Mouse (Mus musculus) frontal cortex, adult 2 months (tissue): ENCODE data around the gene Gm7534. TPM values are rescaled to one million over a fixed set of nuclear protein-coding genes. Genes with fewer than 3 reads are reported as not detected.
A peak's percentile ranks its signal among the peaks of the same experiment; 100 is the strongest.

ENCODE experiments used
- DNase-seq, 2 experiments: peaks; one replicate each; pipeline ENCODE4 v3.0.0; 2022; ENCODE audit warnings: low spot score in 1 of 2; ENCODE audit errors: extremely low spot score in 1 of 2
- polyA plus RNA-seq: library from polyadenylated mRNA; depleted of rRNA; stranded (reverse); fragments of >200 nt; gene quantifications from 2 replicates; pipeline ENCODE4 v1.2.3, GENCODE M21; 2012; rRNA removed

Gene Gm7534
- polyA plus RNA-seq = 0.04 TPM in 1 of 2 replicates, not detected in the other

DNA sequence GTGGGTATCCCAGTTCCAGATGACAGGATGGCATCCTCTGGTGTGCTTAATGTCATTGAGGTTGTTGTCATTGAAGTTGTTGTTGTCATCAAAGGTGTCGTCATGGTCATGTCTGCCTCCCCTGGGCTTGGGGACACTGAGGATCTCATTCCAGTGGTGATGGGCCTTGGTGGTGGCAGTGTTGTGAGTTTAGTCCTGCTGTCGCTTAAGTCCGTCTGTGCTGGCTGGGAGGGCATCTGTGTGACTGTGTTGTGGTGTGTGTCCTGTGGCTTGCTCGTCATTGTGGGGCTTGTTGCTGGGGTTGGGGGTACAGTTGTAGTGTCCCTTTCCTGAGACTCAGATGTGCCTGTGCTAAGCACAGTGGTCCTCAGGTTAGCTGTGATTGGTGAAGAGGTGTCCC is at the start of gene Gm7534:
Gm7534 (minus strand) TSS at position 101 of the 400 bp plus-strand sequence.
- DNase-seq = no peak

DNA sequence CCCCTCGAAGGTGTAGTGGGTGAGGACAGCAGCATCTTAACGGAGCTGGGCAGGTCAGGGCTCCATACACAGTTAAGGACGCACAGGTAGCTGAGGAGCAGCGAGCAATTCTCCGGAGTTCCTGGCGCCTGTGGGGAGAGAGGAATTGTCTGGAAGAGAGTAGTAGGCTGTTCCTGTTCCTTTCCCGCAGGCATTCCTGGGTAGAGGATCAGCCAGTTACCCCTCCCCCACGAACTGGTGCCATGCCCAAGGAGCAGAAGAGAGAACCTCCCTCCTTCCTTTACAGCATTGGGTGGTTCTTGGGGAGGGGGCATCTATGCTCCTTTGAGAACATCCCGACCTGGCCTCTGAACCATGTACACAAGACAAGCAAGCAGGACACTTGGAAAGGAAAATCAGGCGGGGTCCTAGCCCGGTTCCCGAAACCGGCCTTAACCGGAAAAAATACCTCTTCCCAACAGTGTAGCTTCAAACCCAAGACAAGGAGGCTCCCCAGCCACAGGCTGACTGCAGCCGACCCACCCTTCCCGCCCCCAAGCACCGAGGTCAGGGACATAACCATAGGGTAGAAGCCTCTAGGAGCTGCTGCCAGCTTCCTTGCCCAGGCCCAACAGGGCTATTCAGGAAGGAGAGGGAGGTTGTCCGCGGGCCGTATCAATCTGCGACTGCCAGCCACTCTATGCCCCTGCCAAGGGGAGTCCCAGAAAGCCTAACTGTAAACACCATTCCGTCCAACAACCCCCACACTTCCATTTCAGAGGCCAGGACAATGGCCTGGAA is 49.5 kb upstream of the Gm7534 start:
- no peak for DNase-seq

DNA sequence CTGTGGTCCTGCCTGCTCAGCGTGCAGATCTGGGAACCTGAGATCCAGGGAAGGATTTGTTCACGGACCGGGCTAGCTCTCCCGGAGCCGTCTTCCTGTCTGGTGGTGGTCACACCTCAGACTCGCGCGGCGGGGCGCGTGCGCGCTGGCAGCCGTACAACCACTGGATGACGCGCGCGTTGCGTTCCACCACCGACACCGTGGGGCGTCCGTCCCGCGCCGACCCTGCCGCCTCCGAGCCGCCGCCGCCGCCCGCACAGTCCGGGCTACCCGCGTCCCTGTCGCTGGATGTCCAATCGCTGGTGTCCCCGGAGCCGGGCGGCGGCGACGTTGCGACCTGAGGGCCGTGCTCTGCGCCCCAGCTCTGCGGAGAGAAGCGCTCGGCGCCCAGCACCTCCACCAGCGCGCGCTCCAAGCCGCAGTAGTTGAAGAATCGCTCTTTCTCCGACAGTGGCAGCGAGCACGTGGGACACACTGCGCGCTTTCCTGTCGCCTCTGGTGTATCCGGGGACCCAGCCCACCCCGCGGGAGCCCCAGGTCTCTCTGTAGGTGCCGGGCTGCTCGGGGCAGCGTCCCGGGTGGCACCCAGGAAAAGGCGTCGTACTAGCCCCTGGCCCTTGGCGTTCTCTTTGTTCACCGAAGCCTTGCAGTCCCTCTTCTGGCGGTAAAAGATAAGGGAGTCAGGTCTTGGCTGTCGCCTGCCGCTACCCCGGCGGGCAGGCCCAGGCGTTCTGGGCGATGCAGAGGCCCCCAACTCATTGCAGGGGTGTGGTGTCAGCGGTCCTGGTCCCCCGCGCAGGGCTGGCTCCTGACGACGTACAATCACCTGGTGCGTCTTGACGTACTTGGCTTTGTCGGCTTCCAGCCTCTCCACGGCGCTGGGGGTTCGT is 48.7 kb upstream of the Gm7534 start:
- DNase-seq = peak in 1 of 2 experiments; percentile 52

DNA sequence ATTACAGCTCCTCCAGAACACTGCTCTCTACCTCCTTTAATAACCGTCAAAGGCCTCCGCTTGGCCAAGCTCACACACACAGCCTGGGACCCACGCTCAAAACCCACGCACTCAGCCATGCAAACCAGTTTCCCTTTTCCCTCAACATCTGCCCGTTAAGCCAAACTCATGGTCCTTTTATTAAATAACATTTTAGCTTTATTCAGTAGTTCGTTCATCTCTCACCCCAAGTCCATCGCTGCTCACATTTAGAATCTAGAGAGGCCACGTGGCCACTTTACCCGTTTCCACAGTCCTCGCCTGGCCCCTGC is 48.1 kb upstream of the Gm7534 start:
- DNase-seq = no peak

DNA sequence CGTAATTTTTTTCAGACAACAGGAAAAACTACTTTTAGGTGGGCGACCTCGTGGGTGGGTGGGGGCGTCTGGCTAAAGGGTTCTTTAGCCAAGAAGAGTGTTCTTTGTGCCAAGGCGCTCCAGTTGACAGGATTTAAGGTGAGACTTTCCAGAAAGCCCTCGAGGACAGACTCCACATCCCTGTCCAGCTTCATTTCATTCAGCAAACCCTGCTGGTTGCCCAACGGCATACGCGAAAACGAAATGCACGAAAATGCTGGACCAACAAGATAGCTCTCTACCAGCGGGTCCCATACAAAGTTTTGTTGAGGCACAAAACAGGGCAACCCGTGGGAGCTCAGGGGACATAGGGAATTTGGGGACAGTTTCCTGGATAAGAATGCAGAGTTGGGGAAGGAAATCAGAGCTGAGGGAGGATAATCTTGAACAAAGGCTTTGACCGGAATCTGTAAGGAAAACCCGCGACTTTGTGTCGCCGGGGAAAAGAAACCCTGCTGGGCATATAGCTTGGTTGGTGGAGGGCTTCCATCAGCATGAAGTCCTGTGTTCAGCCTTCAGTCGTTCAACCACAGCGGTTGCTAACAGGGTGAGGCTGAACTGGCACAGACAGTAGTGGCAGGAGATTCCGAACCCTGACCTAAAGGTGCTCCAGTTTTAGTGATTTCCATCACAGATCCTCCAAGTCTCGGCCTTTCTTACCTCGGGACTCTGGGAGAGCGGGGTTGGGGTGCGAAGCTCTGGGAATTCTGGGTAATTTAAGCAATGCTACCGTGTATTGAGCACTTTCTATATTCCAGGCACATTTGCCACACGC is 47.5 kb upstream of the Gm7534 start:
- no peak for DNase-seq

DNA sequence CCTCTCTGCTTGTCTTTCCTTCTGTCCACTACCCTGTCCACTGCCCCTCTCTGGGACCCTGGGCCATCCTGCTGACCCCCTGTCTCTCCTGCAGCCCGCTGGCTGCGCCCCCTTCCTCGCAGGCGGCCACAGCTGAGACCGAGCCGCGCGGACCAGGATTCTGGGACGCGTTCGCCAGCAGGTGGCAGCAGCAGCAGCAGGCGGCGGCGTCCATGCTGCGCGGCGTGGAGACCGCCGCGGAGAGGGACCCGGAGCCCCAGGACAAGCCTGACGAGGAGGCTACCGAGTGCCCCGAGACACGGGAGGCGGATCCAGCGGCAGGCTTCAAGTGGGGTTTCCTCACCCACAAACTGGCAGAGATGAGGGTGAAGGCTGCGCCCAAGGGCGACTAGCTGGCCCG is 46.8 kb upstream of the Gm7534 start:
- DNase-seq = peak in 1 of 2 experiments; percentile 73

DNA sequence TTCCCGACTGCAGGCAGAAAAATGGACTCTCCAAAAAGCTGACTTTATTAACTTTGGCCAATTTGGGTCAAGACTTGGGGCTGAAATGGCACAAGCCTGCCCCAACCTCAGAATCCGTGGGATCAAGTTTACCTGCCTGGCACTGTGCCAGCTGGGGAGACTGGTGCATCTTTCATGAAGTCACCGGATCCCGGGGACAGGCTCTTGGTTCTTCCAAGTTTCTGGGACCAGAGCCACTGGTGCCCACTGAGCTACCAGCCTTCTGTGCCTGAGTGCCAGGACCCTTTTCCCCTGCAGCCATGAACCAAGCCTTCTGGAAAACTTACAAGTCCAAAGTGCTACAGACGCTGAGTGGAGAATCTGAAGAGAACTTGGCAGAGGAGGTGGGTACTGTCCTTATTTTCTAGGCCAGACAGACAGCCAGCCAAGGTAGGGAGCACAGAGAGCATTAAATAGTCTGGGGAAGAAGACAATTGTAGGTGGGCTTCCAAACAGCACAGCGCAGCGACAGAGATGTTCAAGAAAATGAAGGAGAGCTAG is 44.0 kb upstream of the Gm7534 start, which contains the start of gene Gm30191:
Gm30191 (plus strand) TSS at position 217 of the 540 bp plus-strand sequence.
- DNase-seq = no peak

DNA sequence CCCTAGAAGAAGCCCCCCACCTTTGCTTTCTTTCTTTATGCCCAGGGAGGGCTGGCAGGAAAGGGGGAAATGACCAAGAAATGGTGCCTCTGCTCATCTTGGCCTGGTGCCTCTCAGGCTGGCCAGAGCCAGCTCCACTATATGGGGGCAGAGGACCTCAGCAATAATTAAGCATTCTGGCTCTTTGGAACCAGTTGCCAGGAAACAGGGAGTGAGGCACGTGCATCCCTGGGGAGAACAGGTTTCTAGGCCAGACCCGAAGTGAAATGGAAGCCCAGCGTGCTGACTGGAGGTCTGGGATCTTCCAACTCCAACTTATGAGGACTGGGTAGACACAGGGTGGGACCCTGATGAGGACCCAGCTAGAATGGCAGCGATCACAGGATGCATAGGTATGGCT is 43.5 kb upstream of the Gm7534 start:
- no peak for DNase-seq

DNA sequence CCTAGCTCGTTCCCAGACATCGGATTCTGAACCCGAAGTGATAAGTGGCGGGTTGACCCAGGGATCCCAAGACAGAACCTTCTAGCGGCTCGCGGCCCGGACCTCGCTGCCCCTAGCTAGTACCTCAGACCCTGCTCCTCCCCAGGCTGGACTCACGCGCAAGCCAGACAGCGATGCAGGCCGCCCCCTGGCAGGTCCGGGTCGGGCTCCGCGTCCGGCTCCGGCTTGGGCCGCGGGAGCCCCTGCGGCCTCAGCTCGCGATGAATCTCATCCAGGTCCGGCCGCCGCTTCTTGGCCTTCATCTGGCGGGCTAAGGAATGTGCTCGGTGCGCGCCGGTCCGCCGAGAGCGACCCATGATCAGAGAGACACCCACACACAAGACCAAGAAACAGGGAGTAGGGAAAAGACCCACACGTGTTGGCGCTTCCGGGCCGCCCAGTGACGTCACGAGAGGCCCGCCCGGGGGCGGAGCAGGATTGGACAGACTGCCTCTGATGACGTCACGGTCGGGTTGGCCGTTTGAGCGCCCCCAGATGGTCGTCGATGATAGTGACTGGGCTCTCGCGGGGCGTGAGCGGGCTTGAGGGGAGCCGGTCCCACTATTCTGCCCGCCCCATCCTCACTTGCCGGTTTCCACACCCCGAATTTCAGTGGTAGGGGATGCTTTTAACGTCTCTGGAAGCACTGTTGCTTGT is 42.5 kb upstream of the Gm7534 start, which contains the start of gene Zfp593:
Zfp593 (minus strand) TSS at position 445 of the 696 bp plus-strand sequence.
- DNase-seq = peak; percentile 90 to 97

DNA sequence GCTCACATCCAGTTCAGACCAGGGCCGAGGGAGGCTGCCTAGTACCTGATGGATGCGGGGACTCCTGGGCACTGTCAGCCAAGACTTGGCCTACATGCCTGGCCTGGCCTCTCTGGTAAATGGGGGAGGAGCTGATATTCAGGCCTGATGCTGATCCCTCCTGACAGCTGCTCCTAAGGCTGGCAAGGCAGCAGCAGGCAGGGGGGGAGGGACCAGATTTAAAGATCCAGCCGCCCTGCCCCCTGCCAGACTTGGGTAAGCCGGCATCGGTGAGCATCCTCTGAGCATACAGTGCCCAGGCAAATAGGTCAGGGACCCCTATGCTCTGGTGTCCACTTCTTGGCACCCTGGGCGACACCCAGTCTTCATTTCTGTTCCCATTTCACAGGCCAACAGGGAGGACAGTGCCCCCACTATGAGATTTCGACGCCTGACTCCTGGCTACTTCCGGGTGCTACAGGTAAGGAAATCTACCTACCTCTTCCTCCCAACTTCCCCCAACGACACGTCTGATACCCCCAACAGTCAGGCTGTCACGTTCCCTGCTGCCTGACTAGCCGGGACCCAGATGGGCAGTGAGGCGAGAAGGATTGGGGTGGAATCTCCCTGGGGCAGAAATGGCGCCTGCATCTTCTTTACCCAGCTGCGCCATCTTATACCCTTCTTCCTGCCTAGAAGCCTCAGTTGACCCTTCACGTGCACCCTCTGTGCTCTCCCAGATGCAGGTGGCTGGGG is 40.9 kb upstream of the Gm7534 start, which contains the start of gene E130218I03Rik:
E130218I03Rik (plus strand) TSS at position 147 of the 735 bp plus-strand sequence.
- no peak for DNase-seq

DNA sequence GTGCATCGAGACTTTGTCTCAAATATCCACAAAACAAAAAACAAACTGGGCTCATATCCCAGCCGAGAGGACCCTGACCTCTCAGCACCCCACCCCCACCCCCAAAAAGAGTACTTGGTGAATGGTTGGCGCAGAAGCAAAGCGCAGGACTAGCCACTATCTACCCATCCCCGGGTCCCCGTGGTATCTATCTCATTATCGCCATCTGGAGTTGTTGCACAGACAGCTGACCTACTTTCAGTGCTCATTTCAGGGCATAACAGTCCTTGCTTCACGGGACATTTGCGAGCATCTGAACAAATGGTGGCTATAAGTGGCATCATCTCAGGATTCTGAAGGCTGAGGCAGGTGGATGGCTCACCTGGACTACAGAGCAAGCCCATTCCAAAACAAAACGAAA is 35.9 kb upstream of the Gm7534 start:
- no peak for DNase-seq

DNA sequence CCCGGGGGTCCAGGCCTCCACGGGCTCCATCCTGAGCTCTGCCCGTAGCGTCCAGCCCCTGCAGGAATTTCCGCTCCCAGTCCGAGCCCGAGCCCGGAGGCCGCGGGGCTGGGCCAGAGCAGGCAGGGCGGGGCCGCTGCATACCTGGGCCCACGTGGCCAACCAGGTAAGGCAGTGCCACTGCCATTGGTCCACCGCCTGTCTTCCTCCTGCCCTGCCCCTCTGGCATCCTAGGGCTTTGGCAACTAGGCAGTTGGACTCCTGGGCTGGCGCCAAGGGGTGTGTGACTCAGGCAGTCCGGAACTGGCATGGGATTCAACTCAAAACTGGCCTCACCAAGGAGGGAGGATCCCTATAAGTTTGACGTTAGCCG is 35.5 kb upstream of the Gm7534 start, which contains the start of gene Cnksr1:
Cnksr1 (minus strand) TSS at position 121 of the 373 bp plus-strand sequence.
- DNase-seq = no peak

DNA sequence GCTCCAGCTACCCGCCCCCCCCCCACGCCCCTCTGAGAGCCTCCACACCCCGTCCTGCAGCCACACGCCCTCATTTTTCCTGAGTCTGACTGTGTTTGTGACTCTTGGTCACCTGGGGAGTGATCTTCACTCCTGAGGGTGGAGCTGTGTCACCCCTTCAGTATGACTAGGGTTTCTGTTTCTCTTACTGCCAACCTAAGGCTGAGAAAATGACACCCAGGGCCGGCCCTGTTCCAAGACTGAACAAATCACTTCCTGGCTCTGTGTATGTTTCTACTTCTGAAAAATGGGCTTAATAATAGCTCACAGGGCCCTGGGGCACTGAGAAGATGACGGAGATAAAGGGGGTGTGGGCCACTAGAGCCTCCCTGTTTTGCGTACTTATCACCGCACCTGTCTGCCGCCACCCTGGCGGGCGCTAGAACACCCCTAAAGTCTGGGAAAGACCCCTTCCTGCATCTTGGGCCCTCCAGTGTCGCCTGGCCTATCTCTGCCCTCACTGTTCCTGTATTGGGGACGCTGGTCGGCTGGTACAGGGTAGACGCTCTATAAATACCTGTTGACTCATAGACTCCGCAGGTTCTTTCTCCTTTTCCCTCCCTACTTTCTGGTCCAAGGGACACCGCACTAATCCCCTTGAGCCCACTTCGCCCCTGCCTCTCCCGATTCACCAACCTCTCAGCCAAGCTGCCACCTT is 34.9 kb upstream of the Gm7534 start:
- DNase-seq = no peak

DNA sequence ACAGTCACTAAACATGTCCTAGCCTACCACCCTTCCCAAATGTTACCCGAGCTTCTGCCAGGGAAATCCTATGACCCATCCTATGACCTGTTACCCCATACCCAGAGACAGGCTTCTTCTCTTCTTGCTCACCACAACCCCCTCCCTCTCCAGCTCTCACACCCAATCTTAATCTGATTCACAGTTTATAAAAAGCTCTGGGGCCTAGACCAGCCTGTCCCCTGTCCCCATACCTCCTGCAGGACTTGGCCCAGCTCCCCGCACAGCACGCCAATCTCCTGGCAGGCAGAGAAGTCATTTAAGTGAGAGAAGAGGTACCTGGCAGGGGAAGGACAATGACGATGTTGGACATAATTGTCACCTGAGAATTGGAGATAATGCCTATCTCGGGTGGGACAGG is 32.1 kb upstream of the Gm7534 start:
- no peak for DNase-seq

DNA sequence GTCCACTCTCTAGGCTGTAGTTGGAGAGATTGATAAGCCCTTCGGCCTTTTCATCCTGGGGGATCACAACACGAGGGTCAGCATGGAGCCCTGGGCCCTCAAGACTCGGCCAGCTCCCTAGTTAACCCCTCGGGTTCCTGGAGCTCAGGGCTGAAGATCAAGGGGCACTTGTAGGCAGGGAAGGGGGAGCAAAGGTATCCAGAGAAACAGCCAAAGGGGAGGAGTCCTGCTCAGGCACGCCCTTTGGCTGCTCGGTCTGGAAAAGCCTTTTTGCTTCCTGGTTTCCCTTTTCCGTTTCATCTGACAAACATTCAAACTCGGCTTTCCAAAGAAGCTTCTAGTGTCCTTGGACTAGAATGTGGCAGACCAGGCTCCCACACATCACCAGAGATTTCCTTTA is 27.6 kb upstream of the Gm7534 start:
- DNase-seq = no peak

DNA sequence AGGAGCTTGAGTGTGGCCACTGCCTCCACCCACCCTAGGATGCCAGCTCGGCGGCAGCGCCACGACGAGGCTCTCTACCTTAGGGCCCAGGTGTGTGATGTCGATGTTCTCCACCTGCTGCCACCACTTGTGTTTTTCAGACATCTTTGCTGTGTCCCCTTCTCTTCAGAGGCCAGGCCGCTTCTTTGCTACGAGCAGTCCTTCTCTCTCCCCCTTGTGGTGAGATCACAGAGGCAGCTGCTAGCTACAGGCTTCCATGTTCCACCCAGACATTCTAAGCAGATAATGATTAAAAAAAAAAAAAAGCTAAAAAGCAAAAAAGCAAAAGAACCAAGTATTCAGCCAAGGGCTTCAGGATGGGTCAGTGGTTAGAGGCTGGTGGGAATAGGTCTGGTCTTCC is 24.4 kb upstream of the Gm7534 start, which contains the start of gene Catsper4:
Catsper4 (minus strand) TSS at position 190 of the 400 bp plus-strand sequence.
- DNase-seq = no peak

DNA sequence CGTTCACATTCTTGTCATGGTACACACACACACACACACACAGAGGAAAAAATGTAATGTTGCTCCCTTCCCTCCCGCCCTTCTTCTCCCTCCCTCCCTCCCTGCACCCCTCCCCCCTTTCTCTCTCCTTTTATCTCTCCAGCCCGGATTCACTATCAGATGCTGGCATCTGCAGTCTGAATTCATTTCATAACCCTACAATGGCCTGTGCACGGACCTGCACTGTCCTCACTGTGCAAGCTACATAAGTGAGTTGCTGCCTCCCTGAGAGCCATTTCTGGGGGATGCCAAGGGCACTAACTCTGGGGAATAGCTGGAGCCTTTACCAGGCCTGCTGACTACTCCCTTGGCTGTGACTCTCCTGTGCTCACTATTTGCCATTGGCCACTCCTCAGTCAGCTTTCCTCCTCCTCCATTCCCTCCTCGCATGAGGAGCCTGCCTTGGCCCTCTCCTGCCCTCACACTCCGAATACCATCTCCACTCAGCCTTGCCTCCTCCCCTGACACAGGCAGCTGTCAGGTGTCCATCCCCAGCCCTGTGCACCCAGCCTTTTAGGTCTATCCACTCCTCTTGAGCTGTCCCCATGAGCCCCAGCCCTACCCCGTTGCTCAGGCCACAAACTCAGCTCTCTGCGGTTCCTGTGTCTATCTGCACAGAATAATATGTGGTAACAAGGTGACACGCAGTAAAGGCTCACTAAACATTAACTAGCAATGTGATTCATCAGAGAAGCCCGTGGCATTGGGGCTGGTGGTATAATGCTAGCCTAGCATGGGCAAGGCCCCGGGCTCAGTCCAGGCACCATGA is 20.2 kb upstream of the Gm7534 start:
- no peak for DNase-seq
